Mouse (Mus musculus) brain, embryonic 18.5 days (tissue): ENCODE measurements around the gene Pdik1l.

Source experiments
- DNase-seq: peaks from one replicate; pipeline ENCODE4 v3.0.0-alpha.2; 2012; ENCODE audit warnings: low read depth, low spot score

The Pdik1l gene

DNA sequence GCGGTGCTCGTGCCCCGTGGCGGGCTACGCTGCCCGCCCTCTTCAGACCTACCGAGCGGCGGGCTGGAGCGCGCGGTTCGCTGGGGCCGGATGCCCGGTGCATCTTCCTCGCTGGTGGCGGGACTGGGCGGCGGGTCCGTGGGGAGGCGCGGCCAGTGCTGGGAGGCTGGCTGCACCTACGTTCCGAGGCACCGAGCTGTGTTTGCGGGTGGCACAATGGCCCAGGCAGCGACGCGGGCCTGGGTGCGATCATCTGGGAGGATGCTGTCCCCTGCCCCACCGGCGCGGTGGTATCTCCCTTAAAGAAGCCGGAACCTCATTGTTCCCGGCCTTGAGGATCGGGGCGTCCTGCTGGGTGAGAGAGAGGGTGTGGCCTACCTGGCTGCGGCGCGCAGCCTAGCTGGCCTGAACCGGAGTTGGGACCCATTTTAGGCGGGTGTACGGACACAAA, at the start of gene Pdik1l:
Pdik1l (minus strand) TSS at position 321 of the 451 bp plus-strand sequence.
- no peak for DNase-seq

DNA sequence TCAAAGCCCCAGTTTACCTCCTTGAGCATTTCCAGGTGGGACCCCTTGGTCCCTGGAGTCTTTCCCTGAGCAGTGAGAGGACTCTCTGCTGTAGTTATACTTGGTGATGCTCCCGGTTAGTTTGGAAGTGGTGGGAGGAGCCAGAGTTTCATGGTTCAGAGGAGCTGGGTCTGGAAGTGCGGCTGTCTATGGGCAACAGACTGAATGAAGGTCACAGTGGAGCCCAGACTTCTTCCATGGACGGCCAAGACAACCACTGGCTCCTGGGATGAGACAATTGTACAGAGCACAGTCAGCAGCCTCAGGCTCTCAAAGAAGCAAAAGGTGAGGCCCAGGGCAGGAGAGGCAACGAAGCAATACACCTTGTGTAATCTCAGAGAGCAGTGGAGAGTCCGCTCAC, 42.6 kb upstream of the Pdik1l start:
- DNase-seq, result no peak

DNA sequence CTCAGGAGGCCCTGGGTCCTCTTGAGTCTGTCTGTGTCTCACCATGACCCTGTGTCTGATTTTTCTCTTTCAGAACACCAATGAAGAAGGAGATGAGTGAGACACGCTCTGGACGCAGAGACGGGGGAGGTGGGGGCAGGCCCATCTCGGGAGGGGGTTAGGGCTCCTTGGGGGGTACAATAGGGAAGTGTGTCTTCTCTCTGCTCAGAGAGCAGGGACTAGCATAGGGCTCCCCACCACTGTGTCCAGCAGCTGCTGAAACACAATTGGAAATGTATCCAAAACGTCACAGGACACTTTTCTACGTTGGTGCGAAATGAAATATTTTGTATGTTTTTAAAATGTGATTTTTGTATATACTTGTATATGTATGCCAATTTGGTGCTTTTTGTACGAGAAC, 41.1 kb upstream of the Pdik1l start:
- no peak for DNase-seq

DNA sequence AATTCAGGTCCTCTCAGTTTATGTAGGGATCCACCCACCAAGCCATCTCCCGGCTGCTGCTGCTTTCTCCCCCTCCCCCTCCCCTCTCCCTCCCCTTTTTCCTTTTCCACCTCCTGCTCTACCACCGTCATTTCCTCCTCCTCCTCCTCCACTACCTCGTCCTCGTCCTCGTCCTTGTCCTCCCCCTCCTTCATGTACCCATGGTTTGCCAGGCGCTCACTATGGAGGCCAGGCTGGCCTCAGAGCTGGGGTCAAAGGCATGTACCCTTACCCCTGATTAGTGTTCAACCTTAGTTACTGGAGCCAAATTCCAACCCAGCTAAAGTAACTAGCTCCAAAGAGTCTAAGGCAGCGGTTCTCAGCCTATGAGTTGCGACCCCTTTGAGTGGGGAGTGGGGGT, 40.5 kb upstream of the Pdik1l start:
- DNase-seq, result no peak

GRCm38 (mm10) chr4:134326859-134327530, 39.3 kb upstream of the Pdik1l start:
- no peak for DNase-seq

GRCm38 (mm10) chr4:134324655-134325054, 37.0 kb upstream of the Pdik1l start:
- no peak for DNase-seq

DNA sequence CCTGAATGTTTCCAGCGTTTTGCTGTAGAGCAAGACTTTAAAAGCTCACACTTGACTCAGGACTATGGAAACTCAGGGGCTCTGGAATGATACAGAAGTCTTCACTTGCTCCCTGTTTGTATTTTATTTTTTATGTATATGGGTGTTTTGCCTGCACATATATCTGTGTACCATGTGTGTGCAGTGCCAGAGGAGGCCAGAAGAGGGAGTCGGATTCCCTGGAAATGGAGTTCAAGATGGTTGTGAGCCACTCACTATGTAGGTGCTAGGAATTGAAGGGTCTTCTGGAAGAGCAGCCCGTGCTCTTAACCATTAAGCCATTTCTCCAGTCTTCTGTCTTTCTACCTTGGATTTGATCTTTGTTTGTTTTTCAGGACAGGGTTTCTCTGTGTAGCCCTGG, 33.8 kb upstream of the Pdik1l start:
- no peak for DNase-seq

GRCm38 (mm10) chr4:134319674-134320073, 32.0 kb upstream of the Pdik1l start:
- DNase-seq, result no peak

- no peak for DNase-seq
Observed at GRCm38 (mm10) chr4:134319074-134319473, 31.4 kb upstream of the Pdik1l start.

DNA sequence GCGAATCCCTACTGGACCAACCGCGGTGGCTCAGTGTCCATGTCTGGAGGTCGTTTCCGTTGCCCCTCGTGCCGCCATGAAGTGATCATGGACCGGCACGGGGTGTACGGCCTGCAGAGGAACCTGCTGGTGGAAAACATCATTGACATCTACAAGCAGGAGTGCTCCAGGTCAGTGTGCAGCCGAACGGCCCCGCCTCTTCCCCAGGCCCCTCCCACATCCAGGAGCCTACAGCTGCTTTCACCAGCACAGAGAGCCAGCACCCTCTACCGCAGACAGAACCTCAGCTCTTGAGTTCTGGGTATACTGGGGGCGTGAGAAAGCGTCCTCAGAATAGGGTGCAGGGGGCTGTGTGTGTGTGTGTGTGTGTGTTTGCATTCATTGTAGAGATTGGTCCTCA, 28.7 kb upstream of the Pdik1l start:
- no peak for DNase-seq

GRCm38 (mm10) chr4:134315470-134315869, 27.8 kb upstream of the Pdik1l start:
- no peak for DNase-seq

GRCm38 (mm10) chr4:134314876-134315275, 27.2 kb upstream of the Pdik1l start, which contains the start of gene Trim63:
Gene Trim63, plus strand, starts transcription at chr4:134315120.
- no peak for DNase-seq

GRCm38 (mm10) chr4:134314081-134314655, 26.5 kb upstream of the Pdik1l start:
- no peak for DNase-seq

DNA sequence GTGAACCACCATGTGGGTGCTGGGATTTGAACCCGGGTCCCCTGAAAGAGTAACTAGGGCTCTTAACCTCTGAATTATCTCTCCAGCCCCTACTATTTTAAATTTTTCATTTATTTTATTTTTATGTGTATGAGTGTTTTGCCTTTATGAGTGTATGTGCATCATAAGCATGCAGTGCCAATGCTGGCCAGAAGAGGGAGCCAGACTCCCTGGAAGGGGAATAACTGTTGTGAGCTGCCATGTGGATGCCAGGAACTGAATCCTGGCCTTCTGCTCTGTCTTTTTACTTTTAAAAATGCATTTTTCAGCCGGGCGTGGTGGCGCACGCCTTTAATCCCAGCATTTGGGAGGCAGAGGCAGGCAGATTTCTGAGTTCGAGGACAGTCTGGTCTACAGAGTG, 25.2 kb upstream of the Pdik1l start:
- DNase-seq, result no peak

DNA sequence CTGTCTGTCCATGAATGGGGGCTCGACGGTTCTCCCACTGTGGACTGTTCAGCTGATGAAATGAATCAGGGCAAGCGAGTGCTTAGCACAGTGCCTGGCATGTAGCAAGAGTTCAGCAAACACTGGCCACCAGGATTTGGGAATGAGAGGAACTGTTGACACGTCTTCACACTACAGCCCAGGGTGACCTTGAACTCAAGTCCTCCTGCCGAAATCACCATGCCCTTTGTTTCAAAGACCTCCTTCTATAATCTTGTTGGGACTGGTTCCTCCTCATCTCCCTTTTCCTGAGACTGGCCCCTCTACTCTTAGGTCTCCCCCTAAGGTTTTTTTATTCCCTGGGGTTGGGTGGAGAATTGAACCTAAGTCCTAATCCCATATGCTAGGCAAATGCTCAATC, 24.6 kb upstream of the Pdik1l start:
- DNase-seq, result no peak

DNA sequence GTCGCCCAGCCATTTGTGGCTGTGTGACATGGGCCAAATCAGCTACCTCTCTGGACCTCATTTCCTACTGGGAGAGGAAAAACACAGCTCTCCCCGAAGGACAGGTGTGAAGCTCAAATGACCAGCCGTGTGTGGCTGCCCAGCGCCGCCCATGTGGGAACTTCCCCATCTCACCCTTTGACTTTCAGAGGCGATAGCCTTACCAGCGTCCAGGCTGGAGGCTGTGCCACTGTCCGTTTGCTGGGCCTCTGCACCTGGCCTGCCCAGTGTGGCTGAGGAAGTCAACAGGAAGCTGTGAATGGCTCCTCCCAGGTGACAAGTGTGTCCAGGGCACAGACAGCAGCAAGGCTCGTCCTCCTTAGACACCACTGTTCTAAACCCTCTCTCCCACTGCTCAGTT, 24.1 kb upstream of the Pdik1l start:
- no peak for DNase-seq

- DNase-seq, result no peak
Observed at GRCm38 (mm10) chr4:134310656-134311055, 23.0 kb upstream of the Pdik1l start.

- no peak for DNase-seq
Observed at GRCm38 (mm10) chr4:134310106-134310505, 22.4 kb upstream of the Pdik1l start.

GRCm38 (mm10) chr4:134307367-134308072, 19.8 kb upstream of the Pdik1l start:
- no peak for DNase-seq

DNA sequence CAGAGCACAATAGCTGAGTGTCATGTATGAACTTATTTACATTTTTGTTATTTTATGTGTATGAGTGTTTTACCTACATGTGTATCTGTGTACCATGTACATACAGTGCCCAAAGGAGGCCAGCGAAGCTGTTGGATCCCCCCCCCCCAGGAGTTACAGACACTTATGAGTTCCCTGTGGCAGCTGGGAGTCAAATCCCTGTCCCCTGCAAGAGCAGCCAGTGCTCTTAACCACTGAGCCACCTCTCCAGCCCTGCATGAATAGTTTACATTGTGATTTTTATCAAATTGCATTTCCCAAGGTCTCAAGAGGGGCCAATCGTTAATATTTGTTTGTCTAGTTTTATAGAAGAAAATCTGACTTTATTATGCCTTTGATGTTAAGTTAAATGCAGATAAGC, 19.3 kb upstream of the Pdik1l start:
- DNase-seq, result no peak

DNA sequence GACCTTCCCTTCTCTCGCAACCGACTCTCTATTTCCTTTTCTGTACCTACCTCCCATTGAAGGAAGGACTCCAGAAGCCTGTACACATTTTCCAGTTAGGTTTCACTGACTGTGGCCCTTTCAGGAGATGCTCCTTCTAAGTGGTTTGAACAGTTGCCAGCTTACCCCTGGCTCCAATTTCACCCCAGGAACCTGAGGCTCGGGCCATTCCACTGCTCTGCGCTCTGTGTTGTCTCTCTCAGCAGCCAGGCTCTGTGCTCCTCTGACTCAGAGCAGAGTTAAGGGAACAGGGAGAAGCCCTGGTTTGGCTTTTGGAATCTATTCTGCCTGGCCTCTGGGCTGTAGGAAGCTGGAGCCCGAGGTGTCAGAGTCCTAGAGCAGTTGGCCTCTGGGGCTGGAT, 14.4 kb upstream of the Pdik1l start:
- no peak for DNase-seq

DNA sequence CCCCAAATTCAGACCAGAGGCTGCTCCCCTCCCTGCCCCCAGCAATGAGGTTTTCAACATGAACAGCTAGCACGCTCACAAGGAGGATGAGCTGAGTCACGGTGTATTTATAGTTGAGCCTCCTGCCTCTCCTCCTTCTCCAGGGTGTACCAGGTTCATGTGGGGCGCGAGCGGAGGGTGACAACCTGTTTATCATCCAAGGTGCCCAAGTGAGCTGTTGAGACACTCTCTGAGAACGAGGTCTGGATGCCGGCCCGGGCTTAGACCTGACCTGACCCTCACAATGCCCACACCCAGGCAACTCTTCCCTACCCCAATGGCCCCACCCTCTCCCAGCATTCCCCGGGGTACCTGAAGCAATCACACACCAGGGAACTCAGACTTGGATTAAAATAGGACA, 12.6 kb upstream of the Pdik1l start:
- DNase-seq, result no peak

DNA sequence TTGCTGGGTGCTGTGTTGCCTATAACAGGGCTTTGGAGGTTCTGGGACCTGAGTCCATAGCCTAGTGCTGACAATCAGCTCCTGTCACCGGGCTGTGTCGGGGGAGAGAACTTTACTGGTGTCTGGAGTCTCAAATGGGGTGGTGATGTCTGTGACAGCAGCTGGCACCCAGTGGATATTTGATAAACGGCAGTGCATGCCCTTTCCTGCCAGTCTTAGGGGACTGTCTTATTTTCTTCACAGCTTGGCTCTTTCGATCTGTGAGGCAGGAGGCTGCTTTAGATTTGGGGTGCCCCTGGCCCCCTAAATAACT, 11.8 kb upstream of the Pdik1l start:
- DNase-seq, result no peak
